Mouse (Mus musculus): ENCODE measurements around the gene R3hcc1l.
A peak's percentile ranks its signal among the peaks of the same experiment; 100 is the strongest.

The R3hcc1l gene

GRCm38 (mm10) chr19:42612654-42613053 is 94.1 kb downstream of the R3hcc1l start, which contains the start of gene Loxl4:
TSS of gene Loxl4 (minus strand) at chr19:42612813.
- peaks cover 57% of the 10 kb centered on the region for H3K27me3 ChIP-seq (ENCODE audit: insufficient read depth, low read length)
- peaks cover 20% of the 10 kb centered on the region for H3K4me1 ChIP-seq (replicated peaks; ENCODE audit: low read depth, low read length)
- 0 out of 2 replicates have a peak, but pooled peaks cover 4% of the 10 kb centered on the region for H3K9me3 ChIP-seq (ENCODE audit: low read length)
- TF ChIP-seq CTCF (conservative IDR thresholded peaks at IDR 0.05; ENCODE audit: low read length) (no peak), NANOG (IDR thresholded peaks at IDR 0.05; ENCODE audit: borderline replicate concordance, low read length) (no peak), POU5F1 (IDR thresholded peaks at IDR 0.05; ENCODE audit: borderline replicate concordance, low read length) (no peak)
- H3K36me3 ChIP-seq (ENCODE audit: insufficient read depth, low read length) = no peaks in the 10 kb centered on the region
- peak within 1 kb of the TSS; percentile 73 for H3K4me3 ChIP-seq (replicated peaks; ENCODE audit: low read length)

- peaks cover 20% of the 10 kb centered on the region for H3K4me1 ChIP-seq (replicated peaks; ENCODE audit: low read depth, low read length)
- no peak for TF ChIP-seq POU5F1 (IDR thresholded peaks at IDR 0.05; ENCODE audit: borderline replicate concordance, low read length)
- no peak for TF ChIP-seq NANOG (IDR thresholded peaks at IDR 0.05; ENCODE audit: borderline replicate concordance, low read length)
- TF ChIP-seq CTCF (conservative IDR thresholded peaks at IDR 0.05; ENCODE audit: low read length) = no peak
- no peaks in the 10 kb centered on the region for H3K36me3 ChIP-seq (ENCODE audit: insufficient read depth, low read length)
- H3K27me3 ChIP-seq (ENCODE audit: insufficient read depth, low read length) = peaks cover 54% of the 10 kb centered on the region
- 0 out of 2 replicates have a peak, but pooled peaks cover 4% of the 10 kb centered on the region for H3K9me3 ChIP-seq (ENCODE audit: low read length)
- H3K4me3 ChIP-seq (replicated peaks; ENCODE audit: low read length) = peak overlapping the region; percentile 73
Measured at GRCm38 (mm10) chr19:42613116-42613515, 94.6 kb downstream of the R3hcc1l start.

GRCm38 (mm10) chr19:42613647-42614225 is 95.2 kb downstream of the R3hcc1l start:
- H3K4me3 ChIP-seq (replicated peaks; ENCODE audit: low read length) = 0 out of 2 replicates have a peak overlapping the region, but pooled peaks have one; percentile 23
- H3K36me3 ChIP-seq (ENCODE audit: insufficient read depth, low read length) = no peaks in the 10 kb centered on the region
- H3K4me1 ChIP-seq (replicated peaks; ENCODE audit: low read depth, low read length) = peaks cover 20% of the 10 kb centered on the region
- TF ChIP-seq POU5F1 (IDR thresholded peaks at IDR 0.05; ENCODE audit: borderline replicate concordance, low read length) (no peak), CTCF (conservative IDR thresholded peaks at IDR 0.05; ENCODE audit: low read length) (no peak), NANOG (IDR thresholded peaks at IDR 0.05; ENCODE audit: borderline replicate concordance, low read length) (no peak)
- H3K9me3 ChIP-seq (ENCODE audit: low read length) = 0 out of 2 replicates have a peak, but pooled peaks cover 4% of the 10 kb centered on the region
- peaks cover 48% of the 10 kb centered on the region for H3K27me3 ChIP-seq (ENCODE audit: insufficient read depth, low read length)

- Histone ChIP-seq H3K36me3 (ENCODE audit: insufficient read depth, low read length) (no peaks in the 10 kb centered on the region), H3K4me3 (replicated peaks; ENCODE audit: low read length) (no peak overlapping the region), H3K27me3 (ENCODE audit: insufficient read depth, low read length) (peaks cover 28% of the 10 kb centered on the region), H3K4me1 (replicated peaks; ENCODE audit: low read depth, low read length) (peaks cover 22% of the 10 kb centered on the region), H3K9me3 (ENCODE audit: low read length) (no peaks in the 10 kb centered on the region)
- no peak for TF ChIP-seq POU5F1 (IDR thresholded peaks at IDR 0.05; ENCODE audit: borderline replicate concordance, low read length)
- TF ChIP-seq CTCF (conservative IDR thresholded peaks at IDR 0.05; ENCODE audit: low read length) = no peak
- no peak for TF ChIP-seq NANOG (IDR thresholded peaks at IDR 0.05; ENCODE audit: borderline replicate concordance, low read length)
Measured at GRCm38 (mm10) chr19:42628068-42628467, 109.5 kb downstream of the R3hcc1l start.

GRCm38 (mm10) chr19:42631541-42631961 is 113.0 kb downstream of the R3hcc1l start:
- TF ChIP-seq NANOG (IDR thresholded peaks at IDR 0.05; ENCODE audit: borderline replicate concordance, low read length) = no peak
- TF ChIP-seq CTCF (conservative IDR thresholded peaks at IDR 0.05; ENCODE audit: low read length) = no peak
- no peak for TF ChIP-seq POU5F1 (IDR thresholded peaks at IDR 0.05; ENCODE audit: borderline replicate concordance, low read length)
- Histone ChIP-seq H3K36me3 (ENCODE audit: insufficient read depth, low read length) (no peaks in the 10 kb centered on the region), H3K4me3 (replicated peaks; ENCODE audit: low read length) (no peak overlapping the region), H3K9me3 (ENCODE audit: low read length) (no peaks in the 10 kb centered on the region), H3K4me1 (replicated peaks; ENCODE audit: low read depth, low read length) (peaks cover 20% of the 10 kb centered on the region), H3K27me3 (ENCODE audit: insufficient read depth, low read length) (peaks cover 55% of the 10 kb centered on the region)

- TF ChIP-seq CTCF (conservative IDR thresholded peaks at IDR 0.05; ENCODE audit: low read length) (no peak), POU5F1 (IDR thresholded peaks at IDR 0.05; ENCODE audit: borderline replicate concordance, low read length) (no peak), NANOG (IDR thresholded peaks at IDR 0.05; ENCODE audit: borderline replicate concordance, low read length) (no peak)
- H3K4me3 ChIP-seq (replicated peaks; ENCODE audit: low read length) = no peak overlapping the region
- H3K4me1 ChIP-seq (replicated peaks; ENCODE audit: low read depth, low read length) = peaks cover 20% of the 10 kb centered on the region
- H3K27me3 ChIP-seq (ENCODE audit: insufficient read depth, low read length) = peaks cover 55% of the 10 kb centered on the region
- H3K9me3 ChIP-seq (ENCODE audit: low read length) = no peaks in the 10 kb centered on the region
- no peaks in the 10 kb centered on the region for H3K36me3 ChIP-seq (ENCODE audit: insufficient read depth, low read length)
Measured at GRCm38 (mm10) chr19:42632301-42632700, 113.7 kb downstream of the R3hcc1l start.

GRCm38 (mm10) chr19:42633650-42634049 is 115.1 kb downstream of the R3hcc1l start:
- Histone ChIP-seq H3K36me3 (ENCODE audit: insufficient read depth, low read length) (no peaks in the 10 kb centered on the region), H3K4me1 (replicated peaks; ENCODE audit: low read depth, low read length) (peaks cover 20% of the 10 kb centered on the region), H3K4me3 (replicated peaks; ENCODE audit: low read length) (no peak overlapping the region), H3K27me3 (ENCODE audit: insufficient read depth, low read length) (peaks cover 55% of the 10 kb centered on the region), H3K9me3 (ENCODE audit: low read length) (no peaks in the 10 kb centered on the region)
- no peak for TF ChIP-seq NANOG (IDR thresholded peaks at IDR 0.05; ENCODE audit: borderline replicate concordance, low read length)
- no peak for TF ChIP-seq POU5F1 (IDR thresholded peaks at IDR 0.05; ENCODE audit: borderline replicate concordance, low read length)
- no peak for TF ChIP-seq CTCF (conservative IDR thresholded peaks at IDR 0.05; ENCODE audit: low read length)

GRCm38 (mm10) chr19:42636631-42637030 is 118.1 kb downstream of the R3hcc1l start:
- no peak overlapping the region for H3K4me3 ChIP-seq (replicated peaks; ENCODE audit: low read length)
- TF ChIP-seq POU5F1 (IDR thresholded peaks at IDR 0.05; ENCODE audit: borderline replicate concordance, low read length) (no peak), NANOG (IDR thresholded peaks at IDR 0.05; ENCODE audit: borderline replicate concordance, low read length) (no peak), CTCF (conservative IDR thresholded peaks at IDR 0.05; ENCODE audit: low read length) (no peak)
- H3K36me3 ChIP-seq (ENCODE audit: insufficient read depth, low read length) = no peaks in the 10 kb centered on the region
- no peaks in the 10 kb centered on the region for H3K9me3 ChIP-seq (ENCODE audit: low read length)
- peaks cover 18% of the 10 kb centered on the region for H3K4me1 ChIP-seq (replicated peaks; ENCODE audit: low read depth, low read length)
- H3K27me3 ChIP-seq (ENCODE audit: insufficient read depth, low read length) = peaks cover 46% of the 10 kb centered on the region
